Mouse (Mus musculus): ENCODE measurements around the gene Olfr1375.
"Not testable (repeated sequence)": the region's sequence is repeated elsewhere in the genome, so short reads cannot be mapped to it uniquely, and the experiment has no call there.

Gene Olfr1375

GRCm38 (mm10) chr11:51047809-51048208 lies at the start of gene Olfr1375:
Gene Olfr1375, plus strand, starts transcription at chr11:51048109.
- not testable (repeated sequence) for DNase-seq (ENCODE audit: low spot score)

- DNase-seq (ENCODE audit: low spot score) = no peak
Measured at GRCm38 (mm10) chr11:51003296-51003695, 44.6 kb upstream of the Olfr1375 start, which contains the start of gene Olfr51. Gene Olfr51, plus strand, starts transcription at chr11:51003596.

GRCm38 (mm10) chr11:51011821-51012220 lies 36.1 kb upstream of the Olfr1375 start:
- peak; percentile 75 for DNase-seq (ENCODE audit: low spot score)

- no peak for DNase-seq (ENCODE audit: low spot score)
Measured at GRCm38 (mm10) chr11:51013936-51014335, 34.0 kb upstream of the Olfr1375 start, which contains the start of gene Olfr54. Gene Olfr54, plus strand, starts transcription at chr11:51014236.

- no peak for DNase-seq (ENCODE audit: low spot score)
Measured at GRCm38 (mm10) chr11:51016341-51016740, 31.6 kb upstream of the Olfr1375 start.

GRCm38 (mm10) chr11:51026811-51027210 lies 21.1 kb upstream of the Olfr1375 start:
- DNase-seq (ENCODE audit: low spot score) = not testable (repeated sequence)

GRCm38 (mm10) chr11:51029381-51029780 lies 18.5 kb upstream of the Olfr1375 start:
- DNase-seq (ENCODE audit: low spot score) = not testable (repeated sequence)

- no peak for DNase-seq (ENCODE audit: low spot score)
Measured at GRCm38 (mm10) chr11:51030225-51030624, 17.7 kb upstream of the Olfr1375 start.

GRCm38 (mm10) chr11:51032851-51033250 lies 15.1 kb upstream of the Olfr1375 start:
- DNase-seq (ENCODE audit: low spot score) = no peak

GRCm38 (mm10) chr11:51034141-51034540 lies 13.8 kb upstream of the Olfr1375 start:
- DNase-seq (ENCODE audit: low spot score) = not testable (repeated sequence)

GRCm38 (mm10) chr11:51035951-51036350 lies 12.0 kb upstream of the Olfr1375 start:
- peak; percentile 56 for DNase-seq (ENCODE audit: low spot score)

- not testable (repeated sequence) for DNase-seq (ENCODE audit: low spot score)
Measured at GRCm38 (mm10) chr11:51044776-51045175, 3.1 kb upstream of the Olfr1375 start.

- DNase-seq (ENCODE audit: low spot score) = no peak
Measured at GRCm38 (mm10) chr11:51051678-51052077, 3.8 kb downstream of the Olfr1375 start.

- DNase-seq (ENCODE audit: low spot score) = no peak
Measured at GRCm38 (mm10) chr11:51053230-51053629, 5.3 kb downstream of the Olfr1375 start.

- peak; percentile 67 for DNase-seq (ENCODE audit: low spot score)
Measured at GRCm38 (mm10) chr11:51059151-51059571, 11.3 kb downstream of the Olfr1375 start, which contains the start of gene Zfp354a. Gene Zfp354a, plus strand, starts transcription at chr11:51059257.

GRCm38 (mm10) chr11:51059640-51060039 lies 11.7 kb downstream of the Olfr1375 start:
- DNase-seq (ENCODE audit: low spot score) = peak; percentile 9

- DNase-seq (ENCODE audit: low spot score) = no peak
Measured at GRCm38 (mm10) chr11:51060981-51061380, 13.1 kb downstream of the Olfr1375 start.

- DNase-seq (ENCODE audit: low spot score) = no peak
Measured at GRCm38 (mm10) chr11:51063276-51063675, 15.4 kb downstream of the Olfr1375 start.

- no peak for DNase-seq (ENCODE audit: low spot score)
Measured at GRCm38 (mm10) chr11:51063841-51064240, 15.9 kb downstream of the Olfr1375 start.

- no peak for DNase-seq (ENCODE audit: low spot score)
Measured at GRCm38 (mm10) chr11:51084527-51084926, 36.6 kb downstream of the Olfr1375 start.

GRCm38 (mm10) chr11:51085269-51085668 lies 37.4 kb downstream of the Olfr1375 start:
- no peak for DNase-seq (ENCODE audit: low spot score)

All from ovary, postnatal 36 days (tissue).